Mouse (Mus musculus) spleen, postnatal 0 days (tissue): Measurements from ENCODE around the gene Cpne6. TPM values are rescaled to one million over a fixed set of nuclear protein-coding genes. Genes with fewer than 3 reads are reported as not detected.

ENCODE experiments used
- polyA plus RNA-seq: library from polyadenylated mRNA; unstranded; fragments of >200 nt; fragmentation: Nextera tagmentation; extraction: Ambion mirVana; gene quantifications from 2 replicates; pipeline ENCODE4 v1.2.1, GENCODE M21; 2015

Gene Cpne6
- polyA plus RNA-seq = 0.10 and 0.12 TPM in 2 replicates

GRCm38 (mm10) chr14:55510125-55510731 is at the start of gene Cpne6:
Cpne6 (plus strand) TSS chr14:55510445.

DNA sequence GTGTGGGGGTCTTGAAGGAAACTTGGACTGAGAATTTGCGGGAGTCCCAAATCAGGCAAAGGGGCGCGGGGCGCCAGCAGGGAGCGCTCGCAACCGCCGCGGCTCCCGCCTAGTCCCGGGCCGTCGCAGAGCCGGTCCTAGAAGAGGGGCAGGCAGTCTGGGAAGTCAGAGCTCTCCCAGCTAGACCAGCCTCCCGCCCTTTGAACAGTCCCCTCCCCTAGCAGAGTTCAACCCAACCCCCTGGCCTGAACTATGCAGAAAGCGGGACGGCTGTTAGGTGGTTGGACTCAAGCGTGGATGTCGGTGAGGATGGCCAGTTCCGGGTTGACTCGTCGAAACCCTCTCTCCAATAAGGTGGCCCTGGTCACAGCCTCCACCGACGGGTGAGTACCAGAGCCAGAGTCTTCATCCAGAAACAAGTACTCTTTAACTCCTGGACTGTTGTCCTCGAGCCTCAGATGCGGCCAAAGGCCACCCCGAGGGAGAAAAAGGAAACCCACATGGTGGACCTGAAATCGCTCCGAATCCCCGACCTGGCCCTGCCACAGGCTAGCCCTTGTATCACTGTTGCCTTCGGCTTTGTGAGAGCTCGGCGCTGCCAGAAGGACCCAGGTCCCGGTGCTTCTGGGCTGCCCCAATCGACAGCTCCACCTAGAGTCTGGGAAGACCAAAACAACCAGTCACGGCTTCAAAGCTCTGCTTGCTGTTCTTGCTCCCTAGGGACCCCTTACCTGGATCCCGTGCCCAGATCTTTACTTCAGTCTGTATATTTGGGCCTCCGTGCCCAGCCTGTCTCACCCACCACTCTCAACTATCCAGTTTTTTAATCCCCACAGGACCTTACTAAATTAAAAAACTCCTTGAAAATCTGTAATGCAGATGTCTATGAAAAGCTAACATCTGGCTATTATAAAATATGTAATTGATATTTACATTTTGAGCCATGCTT is 31.3 kb upstream of the Cpne6 start, which contains the start of gene Dhrs4:
TSS of gene Dhrs4 (plus strand) at position 108 of the 949 bp plus-strand sequence.

DNA sequence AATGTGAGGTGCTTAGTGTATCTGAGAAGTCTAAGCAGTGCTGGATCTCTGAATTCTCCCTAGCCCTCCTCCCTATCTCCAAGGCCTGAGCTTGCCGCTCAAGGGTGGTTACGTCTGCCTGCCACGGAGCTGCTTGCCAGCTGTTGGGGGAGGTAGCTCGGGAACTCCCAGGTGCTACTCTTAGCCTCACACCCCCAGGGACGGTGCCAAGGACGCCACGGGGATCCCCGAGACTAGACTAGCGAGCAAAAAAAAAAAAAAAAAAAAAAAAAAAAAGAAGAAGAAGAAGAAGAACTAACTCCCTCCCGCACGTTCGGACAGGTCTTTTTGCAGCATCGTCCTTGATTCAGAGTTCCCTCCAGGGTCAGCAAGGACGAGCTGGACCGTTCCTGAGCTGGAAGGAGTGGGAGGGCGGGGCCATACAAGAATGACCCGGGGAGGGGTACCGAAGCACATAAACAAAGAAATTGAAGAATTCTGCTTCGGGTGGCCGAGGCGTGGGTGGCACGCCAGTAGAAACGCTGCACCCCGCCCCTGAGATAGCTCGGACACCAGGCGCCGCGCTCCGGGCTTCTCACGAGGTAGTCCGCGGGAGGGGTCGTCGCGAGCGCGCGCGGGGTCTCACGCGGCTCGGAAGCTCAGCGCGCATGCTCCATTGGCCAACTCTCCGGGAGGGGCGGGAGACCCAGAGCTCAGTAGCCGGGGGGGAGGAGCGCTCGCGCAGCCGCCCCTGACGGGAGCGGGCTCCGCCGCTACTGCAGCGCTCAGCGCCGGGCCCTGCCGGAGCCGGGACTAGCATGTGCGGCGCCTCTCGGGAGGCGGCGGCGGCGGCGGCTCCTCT is 19.7 kb upstream of the Cpne6 start, which contains the start of gene Carmil3:
TSS of gene Carmil3 (plus strand) at position 291 of the 841 bp plus-strand sequence.

DNA sequence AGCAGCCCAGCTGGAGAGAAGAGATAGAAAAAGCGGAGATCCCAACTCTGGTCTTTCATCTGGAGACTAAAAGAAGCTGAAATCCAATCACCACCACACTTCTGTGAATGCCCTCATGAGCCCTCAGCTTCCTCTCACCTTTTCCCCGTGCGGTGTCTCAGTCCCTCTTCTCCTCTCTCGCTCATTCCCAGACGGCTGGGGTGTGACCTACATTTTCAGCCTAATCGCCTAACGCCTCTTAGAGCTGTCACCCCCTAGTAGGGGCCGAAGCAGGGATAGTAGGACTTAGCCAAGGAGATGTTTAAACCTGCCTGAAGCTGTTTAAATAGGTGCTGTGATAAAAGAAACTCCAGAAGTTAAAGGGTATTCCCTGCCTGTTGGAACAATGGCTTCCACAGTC is 14.5 kb downstream of the Cpne6 start, which contains the start of gene Nrl:
TSS of gene Nrl (minus strand) at position 197 of the 400 bp plus-strand sequence.

GRCm38 (mm10) chr14:55540067-55540786 is 30.0 kb downstream of the Cpne6 start, which contains the start of gene Pck2:
Pck2 (plus strand) TSS chr14:55540266.

DNA sequence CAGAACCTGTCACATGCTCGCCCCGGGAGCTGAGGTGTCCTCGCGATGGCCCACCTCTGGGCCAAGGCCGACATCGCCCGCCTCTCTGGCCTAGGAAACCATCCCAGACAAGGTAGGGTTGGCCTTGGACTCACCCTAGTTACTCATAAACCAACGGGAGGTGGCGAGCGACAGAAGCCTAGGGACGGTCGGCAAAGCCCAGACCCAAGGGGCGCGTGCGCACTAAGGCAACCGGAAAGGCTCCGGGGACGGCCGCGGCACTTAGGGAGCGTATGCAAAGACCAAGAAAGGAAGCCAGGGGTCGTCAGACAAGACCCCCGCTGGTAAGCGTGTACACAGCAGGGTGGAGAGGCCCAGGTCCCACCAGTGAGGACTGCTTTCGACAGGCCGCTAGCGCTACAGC is 49.6 kb downstream of the Cpne6 start, which contains the start of gene Dcaf11:
TSS of gene Dcaf11 (plus strand) at position 208 of the 403 bp plus-strand sequence.

DNA sequence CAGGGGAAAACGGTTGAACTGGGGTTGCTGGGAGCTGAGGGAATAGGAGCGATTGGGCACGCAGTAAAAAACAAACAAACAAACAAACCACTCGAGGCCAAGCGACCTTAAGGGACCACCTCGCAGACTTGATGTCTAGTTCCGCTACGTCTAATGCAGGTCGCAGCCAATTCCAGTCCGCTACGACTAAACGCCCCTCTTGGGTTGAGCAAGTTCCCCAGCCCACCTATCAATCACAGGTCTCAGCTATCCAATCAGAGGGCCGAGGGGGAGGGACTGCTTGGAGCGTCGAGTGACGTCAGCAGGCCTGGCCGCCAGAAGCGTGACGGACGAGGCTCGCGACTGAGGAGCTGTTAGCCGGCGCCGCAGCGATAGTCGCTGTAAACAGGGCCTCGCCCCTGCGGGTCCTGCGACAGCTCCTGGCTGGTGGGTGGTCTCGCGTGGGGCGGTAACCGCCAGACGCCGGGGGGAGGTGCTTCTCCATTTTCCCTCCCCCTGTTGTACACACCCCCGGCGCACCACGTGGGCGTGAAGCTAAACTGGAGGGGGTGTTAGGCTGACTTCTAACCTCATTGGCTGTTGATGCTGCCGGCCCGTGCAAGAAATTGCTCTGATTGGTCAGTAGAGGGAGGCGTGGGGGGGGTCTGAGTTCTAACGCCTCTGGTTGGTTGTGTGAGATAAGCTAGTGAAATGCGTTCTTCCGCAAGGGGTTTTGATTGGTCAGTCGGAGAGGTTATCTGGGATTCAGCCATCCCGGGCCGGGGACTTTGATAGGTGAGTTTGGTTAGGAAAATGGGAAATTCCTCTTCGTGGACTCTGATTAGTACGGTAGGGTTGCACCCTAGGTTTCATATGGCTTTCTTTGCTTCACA is 50.2 kb downstream of the Cpne6 start, which contains the start of gene A730061H03Rik:
TSS of gene A730061H03Rik (minus strand) at position 205 of the 872 bp plus-strand sequence.

Other genes starting within 250 kb of the Cpne6 start
- 69.5 and 75.3 TPM in 2 replicates for gene Dhrs4, start 31.7 kb upstream of the Cpne6 start, polyA plus RNA-seq
- 0.37 and 0.76 TPM in 2 replicates for gene Carmil3, start 19.8 kb upstream of the Cpne6 start, polyA plus RNA-seq
- not detected in 2 replicates for gene Nrl, start 14.5 kb downstream of the Cpne6 start, polyA plus RNA-seq
- gene Pck2, start 29.8 kb downstream of the Cpne6 start, polyA plus RNA-seq = 74.2 and 76.3 TPM in 2 replicates
- gene Dcaf11, start 49.6 kb downstream of the Cpne6 start, polyA plus RNA-seq = 36.9 and 41.9 TPM in 2 replicates
- 2.7 and 3.2 TPM in 2 replicates for gene A730061H03Rik, start 50.0 kb downstream of the Cpne6 start, polyA plus RNA-seq
- 0.37 and 0.45 TPM in 2 replicates for gene Fitm1, start 65.2 kb downstream of the Cpne6 start, polyA plus RNA-seq
- 145 and 162 TPM in 2 replicates for gene Psme1, start 67.7 kb downstream of the Cpne6 start, polyA plus RNA-seq
- 46.7 and 47.4 TPM in 2 replicates for gene Emc9, start 74.9 kb downstream of the Cpne6 start, polyA plus RNA-seq
- 233 and 255 TPM in 2 replicates for gene Psme2, start 80.7 kb downstream of the Cpne6 start, polyA plus RNA-seq
- 16.4 and 19.3 TPM in 2 replicates for gene Rnf31, start 81.3 kb downstream of the Cpne6 start, polyA plus RNA-seq
- gene Irf9, start 93.1 kb downstream of the Cpne6 start, polyA plus RNA-seq = 34.6 and 38.5 TPM in 2 replicates
- gene Rec8, start 107.6 kb downstream of the Cpne6 start, polyA plus RNA-seq = 5.8 and 7.8 TPM in 2 replicates
- gene Ipo4, start 125.5 kb downstream of the Cpne6 start, polyA plus RNA-seq = 24.1 and 28.0 TPM in 2 replicates
- 0.64 and 1.7 TPM in 2 replicates for gene Gm49378, start 127.5 kb downstream of the Cpne6 start, polyA plus RNA-seq
- gene Tm9sf1, start 133.4 kb downstream of the Cpne6 start, polyA plus RNA-seq = 56.5 and 57.4 TPM in 2 replicates
- gene Tssk4, start 139.7 kb downstream of the Cpne6 start, polyA plus RNA-seq = 0.56 and 0.63 TPM in 2 replicates
- gene Mdp1, start 150.1 kb downstream of the Cpne6 start, polyA plus RNA-seq = 30.4 TPM in 2 replicates
- gene Gmpr2, start 161.5 kb downstream of the Cpne6 start, polyA plus RNA-seq = 27.5 and 30.5 TPM in 2 replicates
- gene Nedd8, start 161.7 kb downstream of the Cpne6 start, polyA plus RNA-seq = 303 and 330 TPM in 2 replicates
- gene Tinf2, start 171.4 kb downstream of the Cpne6 start, polyA plus RNA-seq = 25.8 and 29.4 TPM in 2 replicates
- gene Tgm1, start 203.5 kb downstream of the Cpne6 start, polyA plus RNA-seq = 1.5 and 2.0 TPM in 2 replicates
- 9.9 and 14.2 TPM in 2 replicates for gene Rabggta, start 211.8 kb downstream of the Cpne6 start, polyA plus RNA-seq
- 29.1 and 35.1 TPM in 2 replicates for gene Dhrs1, start 235.2 kb downstream of the Cpne6 start, polyA plus RNA-seq
- 28.7 and 31.5 TPM in 2 replicates for gene Nop9, start 235.2 kb downstream of the Cpne6 start, polyA plus RNA-seq
- 0.23 TPM in 1 of 2 replicates, not detected in the other for gene Cideb, start 248.0 kb downstream of the Cpne6 start, polyA plus RNA-seq